Mouse (Mus musculus): ENCODE measurements at regions not wholly inside any gene's neighbourhood (a gene's known extent, or its start where the extent isn't known, plus 50 kb on each side); places are given as distances from the start of the nearest gene placed in this dataset.

DNA sequence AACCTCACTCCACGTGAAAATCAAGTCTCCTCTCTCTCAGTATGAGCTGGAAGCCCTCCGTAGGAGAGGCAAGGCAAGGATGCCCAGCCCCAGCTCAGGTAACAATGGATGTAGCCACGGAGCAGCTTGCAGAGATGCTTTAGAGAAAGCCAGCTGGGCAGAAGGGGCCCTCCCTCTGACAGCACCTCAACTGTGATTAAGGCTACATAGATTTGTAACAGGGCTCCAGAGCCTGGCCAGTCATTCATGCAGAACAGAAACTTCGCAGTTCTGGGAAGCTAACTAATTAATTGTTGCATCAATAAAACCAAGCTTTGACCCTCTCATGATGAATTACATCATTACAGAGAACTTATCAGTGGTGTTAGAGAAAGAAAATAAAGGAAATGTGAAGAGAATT is 480.8 kb downstream of the Grin2a start:
- no peak for DNase-seq (ENCODE audit: low spot score)
